In genomic region chr17:79589913-79590312, GRCm38 (mm10) we compare ENCODE assay signal across 21 mouse cellular contexts. TPM values are rescaled to one million over a fixed set of nuclear protein-coding genes. Genes with fewer than 3 reads are reported as not detected.
A peak's percentile ranks its signal among the peaks of the same experiment; 100 is the strongest.
DNase-seq lines count a peak whose midpoint lies in the region; ATAC-seq and TF ChIP-seq lines count a peak whose summit lies in the region.
"Had no signal": no experiment of that assay in that cellular context is flagged by ENCODE, and none has a peak within 500 bp of the region (broad histone marks: within the 10 kb centered on the region; RNA-seq: fewer than 3 reads in every experiment).

No protein-coding gene starts in this region.

- H3K9me3 ChIP-seq in intestine, embryonic 15.5 days: no peaks in the 10 kb centered on the region
- H3K9me3 ChIP-seq in intestine, postnatal 0 days (ENCODE audit: control insufficient read depth): no peaks in the 10 kb centered on the region
- H3K9me3 ChIP-seq: embryonic facial prominence, embryonic 13.5 days; embryonic facial prominence, embryonic 15.5 days; forebrain, embryonic 13.5 days; forebrain, embryonic 15.5 days had no signal

- no peak for DNase-seq in adrenal gland, adult 2 months
- DNase-seq: adrenal gland, postnatal 10 days; adrenal gland, postnatal 25 days; cerebellum, adult 11 months; cerebellum, adult 18-20 months; cerebellum, adult 8-10 months; cerebellum, adult 9-11 months; cerebellum, postnatal 14 days; cerebellum, postnatal 36 days; embryo, embryonic 11 days; forebrain, postnatal 0 days had no signal

- no peaks in the 10 kb centered on the region for H3K4me1 ChIP-seq in intestine, embryonic 15.5 days (replicated peaks)
- H3K4me1 ChIP-seq in intestine, postnatal 0 days (replicated peaks; ENCODE audit: control insufficient read depth, insufficient read depth, low read length): no peaks in the 10 kb centered on the region
- no peaks in the 10 kb centered on the region; the same call in 1 of the 2 replicates for H3K4me1 ChIP-seq in embryonic fibroblast, embryonic 13.5 days (ENCODE audit: control insufficient read depth, insufficient read depth, low read length)
- H3K4me1 ChIP-seq: embryonic facial prominence, embryonic 13.5 days; embryonic facial prominence, embryonic 15.5 days; forebrain, embryonic 13.5 days; forebrain, embryonic 15.5 days had no signal

- no peaks in the 10 kb centered on the region for H3K36me3 ChIP-seq in intestine, embryonic 15.5 days
- H3K36me3 ChIP-seq in intestine, postnatal 0 days (ENCODE audit: control insufficient read depth, insufficient read depth): no peaks in the 10 kb centered on the region
- H3K36me3 ChIP-seq: embryonic facial prominence, embryonic 13.5 days; embryonic facial prominence, embryonic 15.5 days; forebrain, embryonic 15.5 days had no signal

- H3K4me2 ChIP-seq in intestine, embryonic 15.5 days (replicated peaks): no peak overlapping the region
- H3K4me2 ChIP-seq in intestine, postnatal 0 days (replicated peaks; ENCODE audit: low read depth): no peak overlapping the region
- H3K4me2 ChIP-seq: embryonic facial prominence, embryonic 13.5 days; embryonic facial prominence, embryonic 15.5 days; forebrain, embryonic 13.5 days; forebrain, embryonic 15.5 days had no signal

- TF ChIP-seq POLR2A in embryonic fibroblast, embryonic 13.5 days (IDR thresholded peaks at IDR 0.05; ENCODE audit: low read depth, low read length): no peak

- WGBS in intestine, embryonic 15.5 days: 59% methylated on average over 1 of the region's 1 CpGs
- WGBS in intestine, postnatal 0 days: 38% methylated on average over 1 of the region's 1 CpGs

- peak; percentile 89 for ATAC-seq in intestine, embryonic 15.5 days
- ATAC-seq in intestine, postnatal 0 days: no peak
- ATAC-seq in granulocyte monocyte progenitor cell, adult 5-6 weeks (replicated peaks; ENCODE audit: poor library complexity, severe bottlenecking): no peak
- ATAC-seq: activated CD4-positive, CD25-positive, alpha-beta regulatory T cell, adult 4 months; forebrain, embryonic 13.5 days; forebrain, embryonic 15.5 days; forebrain, postnatal 0 days had no signal

- H3K27me3 ChIP-seq in intestine, embryonic 15.5 days (replicated peaks): no peaks in the 10 kb centered on the region
- no peaks in the 10 kb centered on the region for H3K27me3 ChIP-seq in intestine, postnatal 0 days (replicated peaks; ENCODE audit: control insufficient read depth, insufficient read depth, low read length)
- H3K27me3 ChIP-seq: embryonic facial prominence, embryonic 13.5 days; embryonic facial prominence, embryonic 15.5 days; forebrain, embryonic 13.5 days; forebrain, embryonic 15.5 days had no signal

- no peak overlapping the region for H3K9ac ChIP-seq in intestine, embryonic 15.5 days
- no peak overlapping the region for H3K9ac ChIP-seq in intestine, postnatal 0 days (ENCODE audit: low read depth, low read length)
- H3K9ac ChIP-seq: embryonic facial prominence, embryonic 13.5 days; embryonic facial prominence, embryonic 15.5 days; forebrain, embryonic 13.5 days; forebrain, embryonic 15.5 days; forebrain, postnatal 0 days had no signal

- H3K4me3 ChIP-seq in intestine, embryonic 15.5 days (replicated peaks): no peak overlapping the region
- H3K4me3 ChIP-seq in intestine, postnatal 0 days (ENCODE audit: low read depth, low read length): no peak overlapping the region
- no peak overlapping the region for H3K4me3 ChIP-seq in embryonic fibroblast, embryonic 13.5 days (ENCODE audit: insufficient read depth, low read length)
- H3K4me3 ChIP-seq: embryonic facial prominence, embryonic 13.5 days; embryonic facial prominence, embryonic 15.5 days; forebrain, embryonic 13.5 days; forebrain, embryonic 15.5 days had no signal

- TF ChIP-seq CTCF in intestine, postnatal 0 days (IDR thresholded peaks at IDR 0.05; ENCODE audit: low read depth): no peak
- TF ChIP-seq CTCF in embryonic fibroblast, embryonic 13.5 days (IDR thresholded peaks at IDR 0.05; ENCODE audit: borderline replicate concordance, insufficient read depth, low read length): no peak

- no peak overlapping the region for H3K27ac ChIP-seq in intestine, embryonic 15.5 days
- no peak overlapping the region for H3K27ac ChIP-seq in intestine, postnatal 0 days (ENCODE audit: low read depth, low read length)
- H3K27ac ChIP-seq in embryonic fibroblast, embryonic 13.5 days (ENCODE audit: insufficient read depth, low read length): peak overlapping the region; percentile 5; the same call in 1 of the 2 replicates
- H3K27ac ChIP-seq: embryonic facial prominence, embryonic 13.5 days; embryonic facial prominence, embryonic 15.5 days; forebrain, embryonic 13.5 days; forebrain, embryonic 15.5 days had no signal

RNA-seq across cellular contexts. Expression of gene Rmdn2, which starts 21.8 kb away (rescaled TPM):
- 9.7 and 10.2 TPM in 2 replicates for polyA plus RNA-seq in intestine, embryonic 15.5 days (2015; fragmentation: Nextera tagmentation; extraction: Ambion mirVana)
- polyA plus RNA-seq in intestine, postnatal 0 days (2015; fragmentation: Nextera tagmentation; extraction: Ambion mirVana): 13.4 and 14.1 TPM in 2 replicates
- polyA plus RNA-seq in embryonic fibroblast, embryonic 13.5 days (2011; ENCODE audit: insufficient read length, low read depth, missing spikeins): 12.0 and 13.9 TPM in 2 replicates
- 0.95 and 15.0 TPM in 2 replicates for total RNA-seq in granulocyte monocyte progenitor cell, adult 5-6 weeks (2014; fragmentation: Nextera tagmentation)
- 4.2 and 13.3 TPM in 2 replicates for total RNA-seq in granulocyte monocyte progenitor cell, adult 5-6 weeks (2017)
- total RNA-seq in adrenal gland, adult 2 months (2021): 100 to 1,000 TPM; 281 to 503 TPM
- 9.5 and 12.6 TPM in 2 replicates for polyA plus RNA-seq in adrenal gland, adult 2 months (2012; rRNA removed)
- total RNA-seq: MEL had no signal
